Mouse (Mus musculus) heart, embryonic 15.5 days (tissue): ENCODE data around the gene Fads6. TPM values are rescaled to one million over a fixed set of nuclear protein-coding genes. Genes with fewer than 3 reads are reported as not detected.

ENCODE experiments used
- ATAC-seq: fragments of 200-750 bp; cut with Nextera tagmentation; replicated peaks from 2 replicates; pipeline ENCODE4 v1.8.0; 2017; ENCODE audit warnings: low read depth, moderate TSS enrichment; ENCODE audit not compliant: insufficient number of reproducible peaks, insufficient read depth, low FRiP score
- H3K27ac ChIP-seq: fragments of 300-500 bp; sonication (generic); 2 replicates; pipeline ENCODE4 v1.5.1; 2015; ENCODE audit warnings: mild to moderate bottlenecking, inconsistent platforms
- H3K27me3 ChIP-seq: fragments of 300-500 bp; sonication (generic); 2 replicates; pipeline ENCODE4 v1.6.1; 2015; ENCODE audit warnings: inconsistent platforms
- H3K36me3 ChIP-seq: fragments of 300-500 bp; sonication (generic); 2 replicates; pipeline ENCODE4 v1.6.1; 2015; ENCODE audit warnings: mild to moderate bottlenecking, inconsistent platforms
- H3K4me1 ChIP-seq: fragments of 300-500 bp; sonication (generic); replicated peaks from 2 replicates; pipeline ENCODE4 v1.6.1; 2015; ENCODE audit warnings: inconsistent platforms
- H3K4me2 ChIP-seq: fragments of 300-500 bp; sonication (generic); 2 replicates; pipeline ENCODE4 v1.6.1; 2015; ENCODE audit warnings: inconsistent platforms, mild to moderate bottlenecking, moderate library complexity
- H3K4me3 ChIP-seq: fragments of 300-500 bp; sonication (generic); 2 replicates; pipeline ENCODE4 v1.5.1; 2015; ENCODE audit warnings: mild to moderate bottlenecking, inconsistent platforms
- H3K9ac ChIP-seq: fragments of 300-500 bp; sonication (generic); 2 replicates; pipeline ENCODE4 v1.6.1; 2015; ENCODE audit warnings: mild to moderate bottlenecking, inconsistent platforms
- H3K9me3 ChIP-seq: fragments of 300-500 bp; sonication (generic); replicated peaks from 2 replicates; pipeline ENCODE4 v1.6.1; 2016; ENCODE audit warnings: inconsistent platforms
- WGBS: fragments of 180-500 bp; shearing (Covaris S2); methylation state at CpG from one replicate; pipeline ENCODE4 v1.1.7; 2015; ENCODE audit warnings: mixed read lengths; 5-methylcytosine and 5-hydroxymethylcytosine counted together
- polyA plus RNA-seq: library from polyadenylated mRNA; unstranded; fragments of >200 nt; fragmentation: Nextera tagmentation; extraction: Ambion mirVana; gene quantifications from 2 replicates; pipeline ENCODE4 v1.2.1, GENCODE M21; 2015

The Fads6 gene
- polyA plus RNA-seq, 1 experiment from 2014 or later: 0.55 TPM

DNA sequence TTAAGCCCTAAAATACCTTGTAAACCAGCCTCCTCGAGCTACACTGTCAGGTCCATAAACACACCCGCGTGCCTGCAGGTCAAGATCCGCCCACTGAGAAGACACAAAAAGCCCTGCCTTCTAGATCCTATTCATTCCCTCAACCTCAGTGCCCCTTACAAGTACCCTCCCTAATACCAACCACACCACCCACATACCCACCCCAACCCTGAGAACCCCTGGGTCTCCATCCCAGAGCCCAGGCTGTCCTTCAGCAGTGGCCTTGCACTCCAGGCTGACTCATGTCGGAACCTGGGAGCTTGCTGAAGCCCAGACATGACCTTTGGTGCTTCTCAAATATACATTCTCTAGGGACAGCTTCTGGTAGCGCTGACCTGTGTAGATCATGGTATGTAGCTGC lies 22.7 kb downstream of the Fads6 start:
- ATAC-seq: no peak

DNA sequence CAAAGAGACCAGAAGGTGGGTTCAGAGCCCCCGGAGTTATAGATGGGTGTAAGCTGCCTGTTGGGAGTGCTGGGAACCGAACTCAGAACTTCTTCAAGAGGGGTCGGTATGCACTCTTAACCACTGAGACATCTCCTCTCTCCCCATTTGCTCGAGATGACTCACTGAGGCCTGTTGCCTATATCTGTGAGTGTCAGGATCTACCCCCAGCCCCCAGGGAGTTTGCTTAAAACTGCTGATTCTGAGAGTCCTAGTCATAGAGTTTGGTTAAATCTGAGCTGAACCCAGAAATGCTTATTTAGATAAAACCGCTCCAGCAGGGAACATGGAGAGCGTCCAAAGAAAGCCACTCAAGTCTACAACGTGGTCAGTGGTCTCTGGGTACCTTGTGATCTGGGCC lies 23.3 kb downstream of the Fads6 start:
- no peak overlapping the region for H3K9ac ChIP-seq
- H3K4me3 ChIP-seq: no peak overlapping the region
- 82% methylated on average over 7 of the region's 7 CpGs for WGBS

More for the DNA sequence above, 22.7 kb downstream of the Fads6 start:
- no peak overlapping the region for H3K4me2 ChIP-seq
- H3K27me3 ChIP-seq: peaks cover 5% of the 10 kb centered on the region
- no peak overlapping the region for H3K4me3 ChIP-seq
- 87% methylated on average over 6 of the region's 6 CpGs for WGBS
- H3K36me3 ChIP-seq: no peaks in the 10 kb centered on the region
- no peak overlapping the region for H3K9ac ChIP-seq
- H3K9me3 ChIP-seq: no peaks in the 10 kb centered on the region
- H3K4me1 ChIP-seq: peaks cover 23% of the 10 kb centered on the region
- no peak overlapping the region for H3K27ac ChIP-seq

DNA sequence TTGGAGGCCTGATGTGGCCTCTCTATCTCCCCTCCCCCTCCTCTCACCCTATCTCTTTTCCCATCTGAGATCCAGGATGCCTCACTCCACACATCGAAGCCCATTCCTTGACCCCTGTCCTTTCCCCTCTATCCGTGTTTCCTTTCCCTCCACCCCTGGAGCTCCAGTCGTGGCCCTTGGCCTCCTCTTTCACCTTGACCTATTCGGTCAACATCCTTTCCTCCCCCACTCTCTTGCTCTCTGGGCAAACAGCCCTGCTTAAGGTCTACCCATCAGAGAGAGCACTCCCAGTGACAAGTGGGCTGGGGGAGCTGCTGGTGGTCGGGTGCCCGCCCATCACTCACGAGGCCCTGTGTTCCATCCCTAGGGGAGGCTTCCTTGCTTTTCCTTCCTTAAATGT lies 23.7 kb downstream of the Fads6 start:
- no peak overlapping the region for H3K4me2 ChIP-seq
- 61% methylated on average over 7 of the region's 7 CpGs for WGBS
- no peak overlapping the region for H3K4me3 ChIP-seq
- H3K36me3 ChIP-seq: no peaks in the 10 kb centered on the region
- peaks cover 14% of the 10 kb centered on the region for H3K27me3 ChIP-seq
- ATAC-seq: no peak
- H3K9me3 ChIP-seq: no peaks in the 10 kb centered on the region
- H3K27ac ChIP-seq: no peak overlapping the region
- peaks cover 23% of the 10 kb centered on the region for H3K4me1 ChIP-seq
- H3K9ac ChIP-seq: no peak overlapping the region

More for the DNA sequence above, 23.3 kb downstream of the Fads6 start:
- Histone ChIP-seq H3K27ac (no peak overlapping the region), H3K9me3 (no peaks in the 10 kb centered on the region), H3K4me2 (no peak overlapping the region), H3K4me1 (peaks cover 23% of the 10 kb centered on the region), H3K27me3 (peaks cover 9% of the 10 kb centered on the region), H3K36me3 (no peaks in the 10 kb centered on the region)
- no peak for ATAC-seq

DNA sequence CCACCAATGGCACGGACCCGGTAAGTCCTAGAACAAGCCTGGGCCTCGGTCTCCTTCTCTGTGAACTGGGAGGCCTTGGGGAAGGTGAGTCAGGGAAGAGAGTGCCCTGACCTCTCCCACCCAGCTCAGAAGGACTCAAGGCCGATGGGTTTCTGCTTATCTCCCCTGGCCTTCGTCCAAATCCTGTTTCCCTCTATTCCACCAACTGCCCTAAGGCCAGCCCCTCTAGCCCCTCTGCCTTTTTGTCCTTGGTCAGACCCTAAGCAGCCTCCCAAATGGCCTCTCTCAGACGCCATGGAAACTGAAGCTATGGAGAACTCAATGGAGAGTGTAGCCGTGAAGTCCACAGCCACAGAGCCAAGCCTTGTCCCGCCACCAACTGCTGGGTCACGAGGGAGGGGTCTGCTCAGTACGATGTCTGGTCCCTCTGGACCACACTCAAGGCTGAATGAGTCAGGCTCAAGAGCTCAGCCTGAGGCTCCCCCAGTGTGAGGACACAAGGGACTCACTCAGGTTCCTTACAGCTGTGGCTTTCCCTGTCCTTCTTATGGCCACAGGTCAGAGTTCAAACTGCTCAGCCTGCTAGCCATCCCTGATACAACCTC lies 24.5 kb downstream of the Fads6 start:
- H3K27me3 ChIP-seq: peaks cover 21% of the 10 kb centered on the region
- no peak overlapping the region for H3K4me2 ChIP-seq
- H3K36me3 ChIP-seq: no peaks in the 10 kb centered on the region
- peaks cover 21% of the 10 kb centered on the region for H3K4me1 ChIP-seq
- H3K9me3 ChIP-seq: no peaks in the 10 kb centered on the region
- H3K27ac ChIP-seq: no peak overlapping the region
- no peak overlapping the region for H3K9ac ChIP-seq
- WGBS: 60% methylated on average over 10 of the region's 10 CpGs
- no peak for ATAC-seq
- no peak overlapping the region for H3K4me3 ChIP-seq

DNA sequence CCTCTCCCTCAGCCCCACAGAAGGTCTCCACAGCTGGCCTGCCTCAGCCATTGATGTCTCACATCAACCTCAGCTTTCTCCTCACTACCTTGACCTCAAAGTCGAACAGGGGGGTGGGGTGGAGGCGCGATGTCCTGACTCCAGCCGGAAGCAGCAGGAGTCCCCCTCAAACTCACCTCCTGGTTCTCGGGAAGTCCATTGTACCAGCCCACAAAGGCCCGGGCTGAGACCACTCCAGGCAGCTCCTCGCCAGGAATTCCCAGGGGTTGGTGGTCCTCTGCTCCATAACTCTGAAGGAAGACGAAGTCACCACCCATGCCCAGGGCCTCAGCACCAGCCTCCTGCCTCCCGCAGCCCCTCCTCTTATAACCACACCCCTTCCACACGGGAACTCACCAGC lies 26.0 kb downstream of the Fads6 start:
- no peak overlapping the region for H3K4me3 ChIP-seq
- no peaks in the 10 kb centered on the region for H3K36me3 ChIP-seq
- peaks cover 26% of the 10 kb centered on the region for H3K4me1 ChIP-seq
- no peak overlapping the region for H3K4me2 ChIP-seq
- H3K27ac ChIP-seq: no peak overlapping the region
- no peak overlapping the region for H3K9ac ChIP-seq
- H3K27me3 ChIP-seq: peaks cover 36% of the 10 kb centered on the region
- WGBS: 73% methylated on average over 10 of the region's 10 CpGs
- no peaks in the 10 kb centered on the region for H3K9me3 ChIP-seq
- no peak for ATAC-seq

DNA sequence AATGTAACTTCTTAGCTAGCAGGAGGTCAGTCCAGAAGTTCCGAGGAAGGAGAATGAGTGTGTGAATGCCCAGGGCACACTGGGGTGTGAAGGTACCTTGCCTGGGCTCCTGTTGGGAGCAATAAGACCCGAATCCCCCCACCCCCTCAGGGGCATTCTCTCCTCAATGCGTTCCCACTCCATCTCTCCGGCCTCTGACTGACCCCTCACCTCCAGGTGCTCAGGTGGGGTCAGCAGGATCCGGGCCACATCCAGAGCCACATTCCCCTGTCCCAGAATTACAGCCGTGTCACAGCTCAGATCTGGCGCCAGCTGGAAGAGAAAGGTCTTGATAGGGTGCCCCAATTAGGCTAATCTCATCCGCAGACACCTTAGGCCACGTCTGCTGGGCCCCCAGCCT lies 26.4 kb downstream of the Fads6 start:
- WGBS: 80% methylated on average over 9 of the region's 9 CpGs

DNA sequence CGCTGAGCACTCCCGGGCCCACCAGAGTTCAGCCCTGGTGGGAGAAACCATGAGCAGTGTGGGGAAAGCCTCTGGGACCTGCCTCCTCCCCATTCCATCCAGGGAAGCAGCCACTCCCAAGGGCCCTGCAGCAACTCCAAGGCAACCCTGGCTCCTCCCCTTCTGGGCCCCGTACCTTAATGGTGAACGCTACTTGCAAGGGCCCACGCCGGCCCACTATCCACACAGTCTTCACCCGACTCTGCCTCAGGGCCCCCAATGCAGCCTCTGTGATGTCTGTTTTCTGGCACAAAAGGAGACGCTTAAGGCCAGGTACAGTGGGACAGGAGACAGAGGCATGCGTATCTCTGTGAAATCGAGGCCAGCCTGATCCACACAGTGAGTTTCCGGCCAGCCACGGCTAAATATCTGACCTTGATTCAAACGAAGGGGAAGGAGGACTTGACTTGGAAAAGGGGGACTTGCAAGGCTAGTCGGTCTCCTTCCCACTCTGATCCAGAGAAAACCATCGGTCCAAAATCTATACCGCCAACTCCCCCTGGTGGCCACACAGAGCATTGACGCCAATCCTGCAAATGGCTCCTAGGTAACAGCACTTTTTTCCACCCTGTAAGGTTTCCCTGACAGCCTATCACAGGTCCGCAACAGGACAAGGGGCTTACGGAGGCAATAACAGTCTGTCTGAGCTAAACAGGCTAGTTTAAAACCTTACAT lies 27.2 kb downstream of the Fads6 start:
- ATAC-seq: no peak
- H3K9ac ChIP-seq: no peak overlapping the region
- H3K36me3 ChIP-seq: no peaks in the 10 kb centered on the region
- H3K4me2 ChIP-seq: no peak overlapping the region
- no peaks in the 10 kb centered on the region for H3K9me3 ChIP-seq
- no peak overlapping the region for H3K27ac ChIP-seq
- peaks cover 26% of the 10 kb centered on the region for H3K4me1 ChIP-seq
- H3K27me3 ChIP-seq: peaks cover 48% of the 10 kb centered on the region
- H3K4me3 ChIP-seq: no peak overlapping the region
- 31% methylated on average over 19 of the region's 19 CpGs for WGBS

More for the DNA sequence above, 26.4 kb downstream of the Fads6 start:
- Histone ChIP-seq H3K4me2 (no peak overlapping the region), H3K4me3 (no peak overlapping the region), H3K4me1 (peaks cover 26% of the 10 kb centered on the region), H3K9me3 (no peaks in the 10 kb centered on the region), H3K9ac (no peak overlapping the region), H3K27ac (no peak overlapping the region), H3K36me3 (no peaks in the 10 kb centered on the region), H3K27me3 (peaks cover 41% of the 10 kb centered on the region)
- ATAC-seq: no peak

DNA sequence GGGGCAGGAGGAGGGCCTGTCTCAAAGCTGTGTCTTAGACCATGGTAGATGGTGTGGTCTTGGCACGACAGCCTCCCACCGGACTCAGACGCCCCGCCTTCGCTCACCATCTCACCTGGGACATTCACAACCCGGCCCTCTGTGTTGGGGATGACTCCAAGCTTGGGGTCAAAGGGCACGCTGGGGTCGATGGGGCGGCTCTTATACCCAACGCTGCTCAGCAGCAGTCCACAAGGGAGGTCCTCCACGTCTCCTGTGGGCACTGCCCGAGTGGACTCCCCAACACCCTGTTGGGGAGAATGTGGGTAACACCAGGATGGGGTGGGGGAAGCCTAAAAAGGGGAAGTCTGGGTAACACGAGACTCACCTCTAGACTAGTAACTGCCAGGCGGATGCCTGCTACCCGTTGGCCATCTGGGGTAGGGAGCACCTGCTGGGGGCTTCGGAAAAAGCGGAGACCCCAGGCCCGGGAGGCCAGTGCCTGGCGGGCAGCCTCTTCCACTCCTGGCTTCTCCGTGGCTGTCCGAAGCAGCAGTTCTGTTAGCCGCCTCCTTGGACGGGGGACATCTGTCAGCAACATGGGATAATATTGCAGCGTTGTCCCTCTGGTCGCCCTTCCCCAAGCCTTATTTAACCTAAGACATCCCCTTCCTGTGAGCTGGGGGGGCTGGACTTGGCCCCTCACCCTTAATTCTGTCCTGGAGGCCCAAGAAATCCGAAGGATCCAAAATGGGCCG lies 28.0 kb downstream of the Fads6 start:
- no peak for ATAC-seq
- H3K4me1 ChIP-seq: peaks cover 30% of the 10 kb centered on the region
- no peak overlapping the region for H3K4me3 ChIP-seq
- no peak overlapping the region for H3K27ac ChIP-seq
- H3K27me3 ChIP-seq: peaks cover 56% of the 10 kb centered on the region
- H3K9me3 ChIP-seq: no peaks in the 10 kb centered on the region
- no peak overlapping the region for H3K4me2 ChIP-seq
- 84% methylated on average over 27 of the region's 27 CpGs for WGBS
- H3K9ac ChIP-seq: no peak overlapping the region
- no peaks in the 10 kb centered on the region for H3K36me3 ChIP-seq

DNA sequence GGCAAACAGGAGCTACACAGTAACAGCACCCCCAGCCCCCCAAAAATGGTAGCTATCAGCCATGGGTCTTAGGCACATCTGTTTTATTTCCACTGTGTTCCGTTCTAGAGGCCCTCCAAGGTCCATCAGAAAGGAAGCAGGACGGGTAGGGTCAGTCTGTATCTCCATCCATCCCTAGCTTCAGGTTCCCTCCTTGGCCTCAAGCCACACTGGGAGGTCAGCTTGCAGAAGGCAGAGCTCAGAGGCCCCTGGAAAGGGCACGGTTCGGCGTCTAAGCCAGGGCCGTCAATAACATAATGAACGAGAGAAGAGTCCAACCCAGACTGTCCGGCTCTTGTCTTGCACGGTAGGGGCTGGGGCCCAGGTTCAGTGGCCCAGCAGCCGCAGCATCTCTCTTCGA lies 29.5 kb downstream of the Fads6 start:
- no peak overlapping the region for H3K27ac ChIP-seq
- H3K9me3 ChIP-seq: no peaks in the 10 kb centered on the region
- no peak for ATAC-seq
- H3K4me2 ChIP-seq: no peak overlapping the region
- no peak overlapping the region for H3K9ac ChIP-seq
- H3K27me3 ChIP-seq: peaks cover 72% of the 10 kb centered on the region
- WGBS: 74% methylated on average over 11 of the region's 11 CpGs
- peaks cover 30% of the 10 kb centered on the region for H3K4me1 ChIP-seq
- no peaks in the 10 kb centered on the region for H3K36me3 ChIP-seq
- H3K4me3 ChIP-seq: no peak overlapping the region

DNA sequence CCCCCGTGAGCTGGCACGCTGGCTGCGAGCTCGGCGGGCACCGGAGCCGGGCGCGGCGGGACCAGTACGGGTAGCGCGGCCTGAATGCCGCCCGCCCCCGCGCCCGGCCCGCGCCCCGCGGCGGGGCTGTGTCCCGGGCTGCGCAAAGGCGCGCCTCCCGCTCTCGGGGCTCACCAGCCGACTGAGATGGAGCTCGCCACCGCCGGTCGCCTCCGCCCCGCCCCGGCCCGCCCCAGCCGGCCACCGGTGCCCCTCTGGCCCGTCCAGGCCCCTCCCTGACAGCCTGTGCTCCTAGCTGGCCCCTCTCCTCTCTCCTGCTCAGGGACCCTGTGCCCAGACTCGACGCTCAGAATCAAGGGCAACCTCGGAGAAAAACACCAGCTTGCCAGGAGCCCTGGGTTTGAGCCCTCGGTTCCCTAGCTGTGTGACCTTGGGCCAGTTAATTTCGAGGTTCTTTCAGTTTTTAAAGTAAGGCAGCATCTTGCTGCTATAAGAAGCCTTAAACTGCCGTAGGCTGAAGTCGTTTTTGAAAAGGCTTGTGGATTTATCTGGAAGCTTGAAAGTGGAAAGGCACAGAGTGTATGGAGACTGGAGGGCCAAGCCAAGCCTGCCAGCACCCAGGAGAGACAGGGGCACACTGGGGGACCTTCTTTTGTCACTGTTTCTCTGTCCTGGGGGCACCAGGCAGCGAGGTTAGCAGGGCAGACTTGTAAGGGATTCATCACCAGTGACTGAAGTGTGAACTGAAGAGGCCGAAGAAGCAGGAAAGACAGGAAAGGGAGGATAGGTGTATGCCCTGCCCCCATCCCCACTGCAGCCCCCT lies 30.2 kb downstream of the Fads6 start, which contains the start of gene Grin2c:
Gene Grin2c, minus strand, starts transcription at position 183 of the 823 bp plus-strand sequence.
- peak within 1 kb of the TSS; percentile 81 for H3K4me2 ChIP-seq
- H3K4me1 ChIP-seq: peaks cover 30% of the 10 kb centered on the region
- ATAC-seq: no peak
- H3K36me3 ChIP-seq: no peaks in the 10 kb centered on the region
- H3K4me3 ChIP-seq: peak within 1 kb of the TSS; percentile 47
- 7% methylated on average over 38 of the region's 50 CpGs for WGBS
- peaks cover 78% of the 10 kb centered on the region for H3K27me3 ChIP-seq
- H3K9me3 ChIP-seq: no peaks in the 10 kb centered on the region
- peak within 1 kb of the TSS; percentile 37; the same call in 1 of the 2 replicates for H3K9ac ChIP-seq
- no peak within 1 kb of the TSS for H3K27ac ChIP-seq

DNA sequence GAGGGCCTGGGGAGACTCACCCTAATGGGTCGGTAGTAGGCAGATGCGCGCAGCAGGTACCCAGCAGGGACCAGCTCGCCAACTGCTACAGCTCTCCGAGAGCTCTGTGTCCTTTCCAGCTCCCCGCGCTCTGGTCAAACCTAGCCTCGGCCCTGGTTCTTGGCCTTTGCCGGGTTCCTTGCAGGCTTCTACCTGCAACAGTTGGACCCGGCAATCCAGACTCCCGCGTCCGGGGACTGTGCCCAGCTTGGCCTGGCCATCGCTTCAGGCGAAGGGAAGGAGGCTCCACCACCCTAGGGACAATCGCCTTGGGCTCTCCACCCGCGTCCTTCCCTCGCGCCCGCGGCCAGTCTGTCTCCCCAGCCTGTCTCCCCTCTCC lies 31.1 kb downstream of the Fads6 start:
- Histone ChIP-seq H3K9ac (peak overlapping the region; percentile 37; the same call in 1 of the 2 replicates), H3K27ac (no peak overlapping the region), H3K9me3 (no peaks in the 10 kb centered on the region), H3K36me3 (no peaks in the 10 kb centered on the region), H3K4me3 (peak overlapping the region; percentile 47), H3K27me3 (peaks cover 87% of the 10 kb centered on the region), H3K4me1 (peaks cover 30% of the 10 kb centered on the region), H3K4me2 (peak overlapping the region; percentile 81)
- 1% methylated on average over 22 of the region's 22 CpGs for WGBS
- no peak for ATAC-seq
